Mouse (Mus musculus) mouse trophoblast stem cell (cell line): ENCODE data around the gene Myo5a.
"Not testable (repeated sequence)": the region's sequence is repeated elsewhere in the genome, so short reads cannot be mapped to it uniquely, and the experiment has no call there.

ENCODE experiments used
- in situ Hi-C, 2 experiments: fragments of 300-500 bp; cut with MseI, MboI; formaldehyde crosslinking; loops; 2 replicates in 1 of 2; 3 replicates in 1 of 2; pipeline ENCODE4 v1.15.1; 2025

The Myo5a gene

GRCm38 (mm10) chr9:75246080-75246930 is 175.5 kb downstream of the Myo5a start:
- in situ Hi-C loops, result no loop called here

- in situ Hi-C loops, result no loop called here
These were observed 177.1 kb downstream of the Myo5a start for GRCm38 (mm10) chr9:75247870-75248269.

- in situ Hi-C loops, result no loop called here
These were observed 177.5 kb downstream of the Myo5a start for GRCm38 (mm10) chr9:75248359-75248758.

DNA sequence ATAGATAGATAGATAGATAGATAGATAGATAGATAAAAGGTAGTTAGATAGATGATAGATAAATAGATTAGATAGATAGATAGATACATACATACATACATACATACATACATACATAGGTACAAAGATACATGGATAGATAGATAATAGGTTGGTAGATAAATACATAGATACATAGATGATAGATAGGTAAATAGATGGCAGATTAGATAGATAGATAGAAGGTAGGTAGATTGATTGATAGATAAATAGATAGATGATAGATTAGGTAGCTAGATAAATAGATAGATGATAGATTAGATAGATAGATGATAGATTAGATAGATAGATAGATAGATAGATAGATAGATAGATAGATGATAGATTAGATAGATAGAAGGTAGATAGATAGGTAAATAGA is 178.1 kb downstream of the Myo5a start:
- in situ Hi-C loops, result no loop called here

- in situ Hi-C loops, result not testable (repeated sequence)
These were observed 182.3 kb downstream of the Myo5a start for GRCm38 (mm10) chr9:75253158-75253557.

DNA sequence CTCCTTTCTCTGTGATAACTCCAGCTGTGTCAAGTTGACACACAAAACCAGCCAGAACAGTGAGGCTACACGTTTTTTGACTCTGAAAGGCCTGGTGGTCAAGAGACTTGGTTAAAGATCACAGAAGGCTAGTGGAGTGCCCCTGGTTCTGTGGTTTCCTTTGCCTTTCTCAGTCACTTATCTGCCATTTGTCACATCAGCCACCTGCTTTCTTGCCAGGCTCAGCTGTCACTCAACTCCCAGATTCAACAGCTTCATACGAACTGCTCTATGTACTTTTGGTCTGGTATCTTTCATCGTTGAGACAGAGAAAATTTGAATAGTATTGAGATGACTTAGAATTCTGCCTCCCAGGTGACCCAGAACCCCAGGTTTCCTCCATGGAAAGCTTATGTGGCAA is 183.0 kb downstream of the Myo5a start:
- in situ Hi-C loops, result no loop called here

DNA sequence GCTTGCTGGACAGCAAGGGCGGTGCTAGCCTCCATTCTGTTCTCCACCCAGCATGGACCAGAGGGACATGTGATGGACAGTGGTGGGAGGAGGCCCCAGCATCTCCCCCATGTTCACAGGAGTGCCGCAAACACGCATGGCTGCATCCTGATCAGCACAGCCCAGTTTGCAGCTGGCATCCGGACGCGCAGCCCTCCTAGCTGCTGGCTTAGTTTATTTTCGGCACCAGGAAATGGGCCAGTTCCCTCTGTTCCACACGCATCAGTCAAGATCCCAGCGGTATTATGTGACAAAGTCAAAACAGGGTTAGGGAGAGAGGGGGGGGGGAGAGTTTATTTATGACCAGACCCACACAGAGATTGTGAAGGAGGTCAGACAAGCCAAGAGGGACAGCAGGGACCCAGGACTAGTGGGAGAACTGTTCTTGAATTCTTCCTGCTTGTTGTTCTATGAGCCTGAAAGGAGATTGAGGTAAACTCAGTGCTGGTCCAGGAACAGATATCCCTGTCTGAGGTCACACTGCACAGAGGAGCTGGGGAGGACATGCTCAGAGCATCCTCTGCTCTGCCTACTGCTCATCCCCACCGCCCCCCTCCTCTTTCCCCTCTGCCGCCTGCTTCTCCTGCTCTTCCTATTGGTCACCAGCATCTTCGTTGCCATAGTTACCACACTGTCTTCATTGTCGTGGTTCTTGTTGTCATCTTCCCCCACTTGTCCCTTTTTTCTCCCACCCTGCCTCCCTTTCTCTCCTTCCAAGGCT is 183.6 kb downstream of the Myo5a start:
- in situ Hi-C loops, result no loop called here

- in situ Hi-C loops, result no loop called here
These were observed 185.2 kb downstream of the Myo5a start for GRCm38 (mm10) chr9:75255820-75256545.

DNA sequence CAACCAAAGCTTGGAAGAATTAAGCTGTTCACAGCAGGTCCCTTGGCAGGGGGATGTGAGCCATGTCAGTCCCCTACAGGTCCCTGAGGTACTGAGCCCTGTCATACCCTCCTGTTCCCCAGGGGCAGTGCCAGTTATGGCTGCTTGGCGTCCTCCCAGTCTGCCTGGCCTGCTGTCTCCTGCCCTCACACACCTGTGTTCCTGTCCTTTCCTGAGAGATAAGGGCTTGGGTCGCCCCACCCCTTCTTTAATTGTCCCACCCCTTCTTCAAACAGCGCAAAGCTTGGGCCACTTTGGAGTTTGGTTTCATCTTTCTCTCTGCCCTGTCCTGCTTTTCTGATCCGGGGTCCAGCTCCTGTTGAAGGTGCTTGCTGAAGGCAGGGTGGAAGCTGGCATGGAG is 188.0 kb downstream of the Myo5a start:
- in situ Hi-C loops, result no loop called here

GRCm38 (mm10) chr9:75259656-75260055 is 188.8 kb downstream of the Myo5a start:
- in situ Hi-C loops, result no loop called here

DNA sequence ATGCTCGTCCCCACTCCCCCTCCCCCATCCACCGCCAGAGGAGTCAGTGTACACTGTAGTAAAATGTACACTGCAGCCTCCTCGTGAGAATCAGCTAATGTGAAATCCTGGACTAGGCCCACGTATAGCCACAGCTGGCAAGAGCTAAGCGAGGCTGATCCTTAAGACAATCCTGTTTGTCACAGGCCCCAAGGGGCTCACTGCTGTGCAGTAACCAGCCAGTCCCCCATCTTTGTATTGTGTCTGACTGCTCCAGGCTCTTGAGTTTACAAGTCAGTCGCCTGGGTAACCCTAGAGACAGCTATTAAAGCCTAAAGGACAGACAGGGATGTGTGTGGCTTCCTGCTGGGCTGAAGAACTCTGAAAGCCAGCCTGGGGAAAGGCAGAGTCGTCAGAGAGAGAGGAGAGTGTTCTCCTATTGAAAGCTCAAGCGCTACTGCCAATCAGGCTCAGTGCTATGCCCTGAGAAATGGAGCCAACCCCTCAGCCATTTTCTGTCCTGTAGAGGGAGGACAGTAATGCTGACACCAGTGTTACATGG is 190.6 kb downstream of the Myo5a start:
- in situ Hi-C loops, result no loop called here

DNA sequence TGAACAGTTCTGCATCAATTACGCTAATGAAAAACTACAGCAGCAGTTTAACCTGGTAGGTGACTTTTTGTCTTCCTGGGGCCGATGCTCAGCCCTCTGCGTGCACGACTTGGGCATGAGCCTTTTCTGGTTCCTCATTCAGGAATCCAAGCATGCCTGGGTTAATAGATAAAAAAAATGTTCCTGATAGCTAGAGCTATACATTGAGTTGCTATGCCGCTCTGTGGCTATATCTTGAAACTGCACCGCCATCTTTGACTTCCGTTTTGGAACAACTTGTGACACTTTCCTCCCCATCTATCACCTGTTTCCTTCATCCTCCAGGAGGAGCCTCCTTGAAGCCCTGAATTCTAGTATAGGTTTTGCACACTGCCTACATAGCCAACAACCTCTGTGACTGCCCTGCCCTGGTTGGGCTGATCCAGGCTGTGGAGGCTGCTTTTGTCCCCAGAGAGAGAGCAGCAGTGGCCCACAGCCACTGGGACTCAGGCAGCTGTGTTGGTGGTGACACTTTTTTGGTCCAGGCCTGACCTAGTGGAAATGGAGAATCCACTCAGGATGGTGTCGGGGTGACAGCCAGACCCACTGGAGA is 191.5 kb downstream of the Myo5a start:
- in situ Hi-C loops, result no loop called here

DNA sequence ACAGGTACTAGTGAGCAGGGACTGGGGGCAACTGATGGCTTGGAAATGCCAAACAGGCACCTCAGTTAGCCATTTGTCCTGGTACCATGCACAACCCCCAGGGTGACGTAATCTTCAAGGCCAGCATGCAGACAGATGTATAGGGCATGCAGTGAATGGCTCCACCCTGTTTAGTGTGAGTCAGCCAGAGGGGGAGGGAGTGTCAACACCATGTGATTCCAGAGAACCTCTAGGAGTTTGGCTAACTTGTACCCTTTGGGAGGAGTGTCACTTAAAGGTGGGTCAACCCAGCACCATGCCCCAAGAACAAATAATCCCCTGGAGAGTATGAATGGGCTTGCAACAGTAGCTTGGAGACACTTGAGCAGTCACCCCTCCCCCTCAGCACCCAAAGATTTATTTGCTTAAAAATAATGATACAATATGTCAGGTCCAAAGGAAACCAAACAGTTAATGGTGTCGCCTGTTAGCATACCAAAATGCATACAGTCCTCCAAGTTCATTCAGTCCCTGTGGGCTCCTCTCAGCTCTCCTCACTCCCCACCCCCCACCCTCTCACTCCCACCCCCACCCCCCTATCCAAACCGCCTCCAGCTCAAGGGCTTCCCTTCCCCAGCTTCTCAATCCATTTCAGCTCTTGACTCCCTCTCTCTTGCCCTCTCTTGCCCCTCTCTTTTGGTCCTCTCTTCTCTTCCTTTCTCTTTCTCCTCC is 193.3 kb downstream of the Myo5a start:
- in situ Hi-C loops, result no loop called here

GRCm38 (mm10) chr9:75267147-75267546 is 196.3 kb downstream of the Myo5a start:
- in situ Hi-C loops, result no loop called here

DNA sequence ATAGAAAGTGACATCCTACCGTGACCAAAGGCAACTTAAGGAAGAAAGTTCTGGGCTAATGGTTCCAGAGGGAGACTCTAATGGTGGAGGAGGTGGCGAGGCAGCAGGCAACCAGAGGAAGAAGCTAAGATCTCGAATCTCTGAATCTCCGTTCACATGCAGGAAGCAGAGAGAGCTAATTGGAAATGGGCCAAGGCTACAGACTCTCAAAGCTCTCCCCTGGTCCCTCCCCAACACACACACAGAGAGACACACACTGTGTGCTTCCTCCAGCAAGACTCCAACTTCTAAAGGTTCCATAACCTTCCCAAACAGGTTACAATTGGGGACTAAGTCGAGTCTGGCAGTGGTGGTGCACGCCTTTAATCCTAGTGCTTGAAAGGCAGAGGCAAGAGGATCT is 199.6 kb downstream of the Myo5a start:
- in situ Hi-C loops, result loop anchor here in 1 of 2 experiments (10.0 kb wide), 1 partner anchor 216 kb away; no protein-coding TSS in a partner anchor

DNA sequence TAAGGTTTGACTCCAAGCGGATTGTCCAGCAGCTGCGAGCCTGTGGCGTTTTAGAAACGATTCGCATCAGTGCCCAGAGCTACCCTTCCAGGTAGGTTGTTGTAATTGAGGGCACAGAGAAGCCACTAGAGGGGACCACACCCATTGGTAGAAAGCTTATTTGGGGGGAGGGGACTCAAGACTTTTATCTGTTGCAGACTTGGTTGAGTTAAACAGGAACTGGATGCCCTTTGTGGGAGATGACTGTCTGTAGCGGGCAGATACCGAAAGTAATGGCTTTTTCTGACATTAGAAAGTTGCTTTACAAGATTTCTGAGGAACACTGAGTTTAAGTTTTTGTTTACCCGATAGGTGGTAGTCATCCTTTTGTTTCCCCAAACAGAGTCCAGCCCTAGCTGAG is 200.7 kb downstream of the Myo5a start:
- in situ Hi-C loops, result loop anchor here in 1 of 2 experiments (10.0 kb wide), 1 partner anchor 217 kb away; no protein-coding TSS in a partner anchor
